Mouse (Mus musculus): ENCODE data around the gene Dohh. TPM values are rescaled to one million over a fixed set of nuclear protein-coding genes. Genes with fewer than 3 reads are reported as not detected.

Gene Dohh
- polyA plus RNA-seq, 1 experiment from 2014 or later = 74.3 TPM

GRCm38 (mm10) chr10:81393456-81394063 is 9.3 kb downstream of the Dohh start:
- WGBS = 7% methylated on average over 19 of the region's 19 CpGs
- peak overlapping the region; percentile 72 for H3K27ac ChIP-seq
- DNase-seq (ENCODE audit: low spot score) = peak; percentile 62

DNA sequence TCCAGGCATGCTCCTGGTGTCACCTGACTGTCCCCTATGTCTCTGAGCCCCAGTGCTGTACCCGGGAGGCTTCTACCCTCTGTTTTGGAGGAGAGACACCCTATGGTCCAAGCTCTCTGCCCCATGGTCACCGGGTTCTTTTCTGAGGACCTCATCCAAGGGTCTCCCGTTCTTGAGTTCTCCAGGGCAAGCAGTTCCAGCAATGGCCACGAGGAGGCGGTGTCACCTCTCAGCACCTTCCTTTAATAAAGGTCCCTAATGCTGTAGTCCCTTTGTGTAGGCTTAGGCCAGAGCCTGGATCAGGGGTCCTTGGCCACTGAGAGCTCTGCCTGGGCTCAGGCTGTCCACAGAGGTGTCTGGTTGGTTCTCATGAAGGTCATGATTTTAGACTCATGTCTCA is 10.9 kb downstream of the Dohh start:
- peak; percentile 76 for DNase-seq (ENCODE audit: low spot score)
- no peak for ATAC-seq (replicated peaks; ENCODE audit: low FRiP score, low read depth)
- 20% methylated on average over 5 of the region's 5 CpGs for WGBS

More at GRCm38 (mm10) chr10:81393456-81394063, 9.3 kb downstream of the Dohh start:
- Histone ChIP-seq H3K4me1 (replicated peaks; ENCODE audit: insufficient read depth, low read length) (peaks cover 16% of the 10 kb centered on the region), H3K36me3 (ENCODE audit: insufficient read depth, low read length) (0 out of 2 replicates have a peak, but pooled peaks cover 3% of the 10 kb centered on the region), H3K4me2 (ENCODE audit: low read length) (peak overlapping the region; percentile 64), H3K9me3 (replicated peaks; ENCODE audit: low read length) (no peaks in the 10 kb centered on the region), H3K27me3 (ENCODE audit: insufficient read depth, low read length) (no peaks in the 10 kb centered on the region), H3K9ac (ENCODE audit: low read depth, low read length) (peak overlapping the region; percentile 42), H3K4me3 (replicated peaks; ENCODE audit: low read depth, low read length) (peak overlapping the region; percentile 21)
- no peak for ATAC-seq (replicated peaks; ENCODE audit: low FRiP score, low read depth)
- no peak for TF ChIP-seq CTCF (IDR thresholded peaks at IDR 0.05; ENCODE audit: low read depth)

DNA sequence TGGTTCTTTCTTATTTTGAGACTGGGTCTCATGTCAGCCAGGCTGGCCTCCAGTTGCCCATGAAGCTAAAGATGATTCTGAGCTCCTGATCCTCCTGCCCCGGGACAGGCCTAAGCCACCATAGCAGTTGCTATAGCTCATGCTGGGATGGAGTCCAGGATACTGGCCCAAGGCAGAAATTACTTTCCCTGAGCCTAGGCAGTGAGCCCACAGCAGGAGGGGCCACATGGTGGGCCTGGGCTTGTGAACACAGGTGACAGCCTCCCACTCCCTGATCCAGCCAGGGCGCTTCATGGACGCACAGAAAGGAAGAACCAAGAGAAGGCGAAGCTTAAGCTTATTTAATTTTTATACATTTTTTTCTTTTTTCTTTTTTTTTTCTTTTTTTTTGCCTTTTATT is 11.6 kb downstream of the Dohh start:
- peaks cover 11% of the 10 kb centered on the region for H3K4me1 ChIP-seq (replicated peaks; ENCODE audit: insufficient read depth, low read length)
- TF ChIP-seq CTCF (IDR thresholded peaks at IDR 0.05; ENCODE audit: low read depth) = no peak
- no peak overlapping the region for H3K27ac ChIP-seq
- H3K27me3 ChIP-seq (ENCODE audit: insufficient read depth, low read length) = no peaks in the 10 kb centered on the region
- H3K4me2 ChIP-seq (ENCODE audit: low read length) = no peak overlapping the region
- no peaks in the 10 kb centered on the region for H3K9me3 ChIP-seq (replicated peaks; ENCODE audit: low read length)
- ATAC-seq (replicated peaks; ENCODE audit: low FRiP score, low read depth) (no peak), DNase-seq (ENCODE audit: low spot score) (no peak)
- no peak overlapping the region for H3K4me3 ChIP-seq (replicated peaks; ENCODE audit: low read depth, low read length)
- WGBS = 90% methylated on average over 4 of the region's 4 CpGs
- no peak overlapping the region for H3K9ac ChIP-seq (ENCODE audit: low read depth, low read length)
- peaks cover 23% of the 10 kb centered on the region for H3K36me3 ChIP-seq (ENCODE audit: insufficient read depth, low read length)

More for the DNA sequence above, 10.9 kb downstream of the Dohh start:
- H3K9ac ChIP-seq (ENCODE audit: low read depth, low read length) = no peak overlapping the region
- H3K4me1 ChIP-seq (replicated peaks; ENCODE audit: insufficient read depth, low read length) = peaks cover 9% of the 10 kb centered on the region
- TF ChIP-seq CTCF (IDR thresholded peaks at IDR 0.05; ENCODE audit: low read depth) = peak; percentile 95
- H3K27ac ChIP-seq = no peak overlapping the region
- no peaks in the 10 kb centered on the region for H3K27me3 ChIP-seq (ENCODE audit: insufficient read depth, low read length)
- H3K4me2 ChIP-seq (ENCODE audit: low read length) = no peak overlapping the region
- H3K36me3 ChIP-seq (ENCODE audit: insufficient read depth, low read length) = peaks cover 15% of the 10 kb centered on the region
- no peaks in the 10 kb centered on the region for H3K9me3 ChIP-seq (replicated peaks; ENCODE audit: low read length)
- H3K4me3 ChIP-seq (replicated peaks; ENCODE audit: low read depth, low read length) = no peak overlapping the region

GRCm38 (mm10) chr10:81396749-81397148 is 12.5 kb downstream of the Dohh start:
- WGBS = 75% methylated on average over 5 of the region's 5 CpGs
- no peak for TF ChIP-seq CTCF (IDR thresholded peaks at IDR 0.05; ENCODE audit: low read depth)
- peaks cover 20% of the 10 kb centered on the region for H3K4me1 ChIP-seq (replicated peaks; ENCODE audit: insufficient read depth, low read length)
- H3K27ac ChIP-seq = no peak overlapping the region
- H3K9ac ChIP-seq (ENCODE audit: low read depth, low read length) = no peak overlapping the region
- no peak for ATAC-seq (replicated peaks; ENCODE audit: low FRiP score, low read depth)
- peaks cover 24% of the 10 kb centered on the region for H3K36me3 ChIP-seq (ENCODE audit: insufficient read depth, low read length)
- H3K27me3 ChIP-seq (ENCODE audit: insufficient read depth, low read length) = no peaks in the 10 kb centered on the region
- H3K4me2 ChIP-seq (ENCODE audit: low read length) = no peak overlapping the region
- H3K4me3 ChIP-seq (replicated peaks; ENCODE audit: low read depth, low read length) = no peak overlapping the region
- no peak for DNase-seq (ENCODE audit: low spot score)
- no peaks in the 10 kb centered on the region for H3K9me3 ChIP-seq (replicated peaks; ENCODE audit: low read length)

- no peak overlapping the region for H3K4me3 ChIP-seq (replicated peaks; ENCODE audit: low read depth, low read length)
- no peak for TF ChIP-seq CTCF (IDR thresholded peaks at IDR 0.05; ENCODE audit: low read depth)
- H3K9me3 ChIP-seq (replicated peaks; ENCODE audit: low read length) = no peaks in the 10 kb centered on the region
- no peak overlapping the region for H3K9ac ChIP-seq (ENCODE audit: low read depth, low read length)
- 75% methylated on average over 5 of the region's 5 CpGs for WGBS
- DNase-seq (ENCODE audit: low spot score) (no peak), ATAC-seq (replicated peaks; ENCODE audit: low FRiP score, low read depth) (no peak)
- no peak overlapping the region for H3K27ac ChIP-seq
- H3K27me3 ChIP-seq (ENCODE audit: insufficient read depth, low read length) = no peaks in the 10 kb centered on the region
- peaks cover 29% of the 10 kb centered on the region for H3K4me1 ChIP-seq (replicated peaks; ENCODE audit: insufficient read depth, low read length)
- H3K36me3 ChIP-seq (ENCODE audit: insufficient read depth, low read length) = peaks cover 28% of the 10 kb centered on the region
- no peak overlapping the region for H3K4me2 ChIP-seq (ENCODE audit: low read length)
These were observed 15.1 kb downstream of the Dohh start for GRCm38 (mm10) chr10:81399296-81399695.

DNA sequence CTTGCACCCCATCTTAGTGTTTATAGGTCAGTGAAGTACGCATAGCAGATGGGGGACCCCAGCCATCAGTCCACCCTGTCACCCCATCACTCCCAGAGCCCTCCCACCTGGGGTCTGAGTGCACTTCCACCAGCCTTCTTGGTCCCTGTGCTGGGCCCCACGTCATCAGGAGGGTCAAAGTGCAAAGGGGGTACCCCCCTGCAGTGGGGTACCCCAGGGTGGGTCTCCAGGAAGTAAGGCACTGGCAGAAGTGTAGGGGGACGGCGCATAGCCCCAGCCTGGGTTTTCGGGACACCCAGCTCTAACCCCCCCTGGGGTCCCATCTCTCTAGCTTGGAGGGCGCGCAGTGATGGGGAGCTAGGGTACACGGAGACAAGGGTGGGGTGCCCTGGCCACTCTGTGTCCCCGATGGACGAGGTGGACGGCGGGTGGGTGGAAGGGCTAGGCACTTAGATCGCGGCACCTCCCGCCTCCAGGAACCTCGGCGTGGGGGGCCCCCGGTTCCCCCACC is 15.6 kb downstream of the Dohh start:
- no peaks in the 10 kb centered on the region for H3K27me3 ChIP-seq (ENCODE audit: insufficient read depth, low read length)
- 83% methylated on average over 18 of the region's 18 CpGs for WGBS
- no peak for TF ChIP-seq CTCF (IDR thresholded peaks at IDR 0.05; ENCODE audit: low read depth)
- no peak overlapping the region for H3K9ac ChIP-seq (ENCODE audit: low read depth, low read length)
- H3K4me2 ChIP-seq (ENCODE audit: low read length) = no peak overlapping the region
- H3K4me1 ChIP-seq (replicated peaks; ENCODE audit: insufficient read depth, low read length) = peaks cover 29% of the 10 kb centered on the region
- H3K27ac ChIP-seq = no peak overlapping the region
- peaks cover 31% of the 10 kb centered on the region for H3K36me3 ChIP-seq (ENCODE audit: insufficient read depth, low read length)
- no peaks in the 10 kb centered on the region for H3K9me3 ChIP-seq (replicated peaks; ENCODE audit: low read length)
- ATAC-seq (replicated peaks; ENCODE audit: low FRiP score, low read depth) (no peak), DNase-seq (ENCODE audit: low spot score) (no peak)
- no peak overlapping the region for H3K4me3 ChIP-seq (replicated peaks; ENCODE audit: low read depth, low read length)
